Mouse (Mus musculus) ES-Bruce4 (cell line): Measurements from ENCODE around the gene Mageb18. TPM values are rescaled to one million over a fixed set of nuclear protein-coding genes. Genes with fewer than 3 reads are reported as not detected.

ENCODE experiments used
- H3K27ac ChIP-seq: 2 replicates; pipeline ENCODE4 v1.5.1; 2012; ENCODE audit warnings: low read length, inconsistent platforms; ENCODE audit not compliant: insufficient read depth
- H3K27me3 ChIP-seq: 2 replicates; pipeline ENCODE4 v1.6.1; 2012; ENCODE audit warnings: mild to moderate bottlenecking, low read length, inconsistent platforms; ENCODE audit not compliant: control insufficient read depth, poor library complexity, insufficient read depth, severe bottlenecking
- H3K36me3 ChIP-seq: 2 replicates; pipeline ENCODE4 v1.6.1; 2012; ENCODE audit warnings: inconsistent platforms, mild to moderate bottlenecking, low read length, moderate library complexity; ENCODE audit not compliant: control insufficient read depth, poor library complexity, insufficient read depth, severe bottlenecking
- H3K4me1 ChIP-seq: one replicate; pipeline ENCODE4 v1.8.1; 2011; ENCODE audit warnings: low read length; ENCODE audit not compliant: control insufficient read depth, insufficient read depth
- H3K4me3 ChIP-seq: 2 replicates; pipeline ENCODE4 v1.5.1; 2011; ENCODE audit warnings: low read depth, mild to moderate bottlenecking, low read length
- H3K9ac ChIP-seq: 2 replicates; pipeline ENCODE4 v1.6.1; 2012; ENCODE audit warnings: low read depth, mild to moderate bottlenecking, inconsistent platforms; ENCODE audit not compliant: poor library complexity, severe bottlenecking
- H3K9me3 ChIP-seq: replicated peaks from 2 replicates; pipeline ENCODE4 v1.6.1; 2012; ENCODE audit warnings: mild to moderate bottlenecking, low read length, inconsistent platforms; ENCODE audit not compliant: control insufficient read depth, poor library complexity, insufficient read depth, severe bottlenecking
- CTCF ChIP-seq: IDR thresholded peaks from one replicate; pipeline ENCODE4 v1.8.1; 2011; ENCODE audit warnings: low read depth, low read length
- EP300 ChIP-seq: IDR thresholded peaks from 2 replicates; pipeline ENCODE4 v1.6.1; 2011; ENCODE audit warnings: low read depth, low read length; ENCODE audit not compliant: insufficient read depth
- POLR2A ChIP-seq: IDR thresholded peaks from one replicate; pipeline ENCODE4 v1.8.1; 2011; ENCODE audit warnings: low read length; ENCODE audit not compliant: insufficient read depth
- polyA plus RNA-seq: library from polyadenylated mRNA; stranded (reverse); fragments of >200 nt; gene quantifications from 2 replicates; pipeline ENCODE4 v1.2.4, GENCODE M21; 2011; ENCODE audit warnings: low read depth; ENCODE audit not compliant: missing spikeins, insufficient read depth, insufficient read length

Mageb18 gene
- polyA plus RNA-seq, 1 experiment = not detected

DNA sequence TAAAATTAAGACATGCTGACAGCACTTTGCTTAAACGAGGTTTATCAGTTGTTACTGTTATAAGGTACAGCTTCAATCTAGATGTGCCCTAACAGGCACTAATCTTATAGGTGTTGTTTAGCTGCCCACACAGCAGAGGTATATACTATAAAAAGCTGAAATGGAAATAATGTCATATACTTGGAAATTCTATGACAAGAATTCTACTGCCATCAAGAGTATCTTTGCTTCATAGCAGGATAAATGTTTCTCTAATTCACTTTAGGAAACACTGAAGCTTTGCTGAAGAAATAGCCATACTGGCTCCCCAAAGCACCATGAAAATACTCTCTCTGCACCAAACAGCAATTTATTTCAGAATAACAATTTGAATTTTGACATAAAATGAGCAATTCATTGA is 265.9 kb downstream of the Mageb18 start:
- TF ChIP-seq POLR2A (no peak), EP300 (no peak), CTCF (no peak)
- Histone ChIP-seq H3K4me1 (no peaks in the 10 kb centered on the region), H3K4me3 (no peak overlapping the region), H3K9ac (no peak overlapping the region), H3K27me3 (no peaks in the 10 kb centered on the region), H3K27ac (no peak overlapping the region), H3K36me3 (no peaks in the 10 kb centered on the region), H3K9me3 (no peaks in the 10 kb centered on the region)

GRCm38 (mm10) chrX:92323599-92323998 is 275.8 kb downstream of the Mageb18 start:
- no peak overlapping the region for H3K9ac ChIP-seq
- no peak overlapping the region for H3K4me3 ChIP-seq
- no peaks in the 10 kb centered on the region for H3K36me3 ChIP-seq
- H3K9me3 ChIP-seq = no peaks in the 10 kb centered on the region
- H3K27me3 ChIP-seq = no peaks in the 10 kb centered on the region
- TF ChIP-seq POLR2A (no peak), EP300 (no peak), CTCF (no peak)
- H3K4me1 ChIP-seq = no peaks in the 10 kb centered on the region
- H3K27ac ChIP-seq = no peak overlapping the region

GRCm38 (mm10) chrX:92280619-92281018 is 318.8 kb downstream of the Mageb18 start:
- Histone ChIP-seq H3K4me1 (no peaks in the 10 kb centered on the region), H3K27me3 (no peaks in the 10 kb centered on the region), H3K27ac (no peak overlapping the region), H3K4me3 (no peak overlapping the region), H3K9ac (no peak overlapping the region), H3K36me3 (no peaks in the 10 kb centered on the region), H3K9me3 (no peaks in the 10 kb centered on the region)
- TF ChIP-seq POLR2A = no peak
- no peak for TF ChIP-seq EP300
- no peak for TF ChIP-seq CTCF

Other genes starting within 250 kb of the Mageb18 start
- gene Gm5941, start 109.6 kb downstream of the Mageb18 start, polyA plus RNA-seq = not detected in 2 replicates